Mouse (Mus musculus) liver (tissue): ENCODE results near the gene 1700012A03Rik.

Experiments used
- DNase-seq: peaks from one replicate; pipeline ENCODE4 v3.0.0-alpha.2; 2020; ENCODE audit warnings: mixed read lengths

Gene 1700012A03Rik

GRCm38 (mm10) chr6:32105547-32106275, 55.7 kb downstream of the 1700012A03Rik start:
- DNase-seq: no peak
